Mouse (Mus musculus): Measurements from ENCODE around the gene Lekr1.
A peak's percentile ranks its signal among the peaks of the same experiment; 100 is the strongest.
"Not testable (repeated sequence)": the region's sequence is repeated elsewhere in the genome, so short reads cannot be mapped to it uniquely, and the experiment has no call there.

Lekr1 gene

DNA sequence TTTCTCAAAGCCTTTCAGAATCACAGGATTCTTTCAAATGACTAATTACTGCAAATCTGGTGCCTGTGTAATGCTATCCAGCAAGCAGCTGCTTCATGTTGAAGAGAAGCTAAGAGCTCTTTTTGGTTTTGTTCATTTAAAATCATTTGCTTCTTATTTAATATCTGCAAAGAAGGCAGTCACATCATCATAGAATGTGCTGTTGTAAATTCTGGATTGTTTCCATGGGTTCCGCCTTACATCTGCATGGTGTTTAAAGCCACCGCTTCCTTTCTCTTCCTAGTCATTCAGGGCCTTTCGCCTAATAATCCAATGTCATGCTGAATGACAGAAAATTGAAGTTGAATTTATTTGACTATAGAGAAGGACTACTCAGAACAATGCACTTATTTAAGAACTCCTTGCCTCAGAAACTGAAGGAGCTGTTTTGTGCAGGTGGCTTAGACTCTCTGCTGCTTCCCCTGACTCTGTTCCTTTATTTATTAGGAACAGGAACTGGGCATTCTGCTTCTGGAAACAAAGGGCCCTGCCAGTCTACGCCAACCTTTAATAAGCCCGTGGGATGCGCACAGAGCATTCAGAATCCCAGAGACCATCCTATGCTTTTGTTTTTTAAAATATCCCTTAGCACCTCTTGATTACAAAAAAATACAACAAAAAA, 101.3 kb downstream of the Lekr1 start:
- DNase-seq (ENCODE audit: low spot score), result no peak

DNA sequence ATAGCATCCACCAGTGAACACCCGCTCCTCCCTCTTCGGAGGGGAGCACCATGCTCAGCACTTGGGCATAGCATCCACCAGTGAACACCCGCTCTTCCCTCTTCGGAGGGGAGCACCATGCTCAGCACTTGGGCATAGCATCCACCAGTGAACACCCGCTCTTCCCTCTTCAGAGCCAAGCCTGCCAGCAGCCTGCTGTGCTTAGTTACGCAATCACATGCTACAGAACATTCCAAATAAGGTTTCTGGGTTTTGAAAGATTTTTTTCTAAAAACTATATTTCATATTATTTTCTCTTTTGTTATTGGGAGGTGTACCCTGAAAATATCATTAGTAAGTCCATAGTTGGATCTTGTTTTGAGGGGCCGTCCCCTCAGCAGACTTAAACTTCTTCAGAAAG, 103.6 kb downstream of the Lekr1 start:
- DNase-seq (ENCODE audit: low spot score), result not testable (repeated sequence)

DNA sequence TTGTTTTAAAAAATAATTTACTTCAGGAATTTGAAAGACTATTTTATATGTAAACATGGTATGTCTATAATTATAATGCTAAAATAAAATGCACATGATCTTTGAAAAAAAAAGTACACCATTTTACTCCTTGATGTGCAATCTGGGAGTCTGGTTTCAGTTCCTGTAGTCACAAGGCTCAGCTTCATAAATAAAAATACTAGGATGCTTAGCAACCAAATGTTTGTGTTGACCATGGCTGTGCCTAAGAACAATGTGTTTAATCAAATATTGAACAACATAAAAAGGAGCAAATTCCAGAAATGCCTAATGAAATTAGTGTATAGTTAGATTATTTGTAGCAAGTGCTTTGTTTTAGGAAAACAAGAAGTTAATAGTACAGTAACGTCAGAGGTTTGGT, 107.9 kb downstream of the Lekr1 start:
- DNase-seq (ENCODE audit: low spot score), result no peak

DNA sequence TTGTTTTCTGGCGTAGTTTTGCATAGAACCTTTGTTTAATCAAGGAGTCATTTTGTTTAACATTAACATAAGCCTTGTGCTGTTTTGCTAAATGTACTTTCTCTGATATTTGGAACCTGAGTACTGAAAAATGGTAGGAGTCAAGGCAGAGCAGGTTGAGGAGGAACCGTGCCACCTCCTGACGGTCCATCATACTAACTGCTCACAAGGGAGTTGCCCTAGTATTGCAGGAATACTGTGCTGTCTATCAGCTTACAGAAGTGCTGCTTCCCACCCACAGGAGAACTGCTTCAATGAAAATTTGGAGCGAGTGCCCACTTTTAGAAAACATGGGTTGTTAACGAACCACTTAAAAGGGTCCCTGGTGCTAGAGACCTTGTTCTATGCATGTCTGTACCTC, 109.1 kb downstream of the Lekr1 start:
- DNase-seq (ENCODE audit: low spot score), result no peak

DNA sequence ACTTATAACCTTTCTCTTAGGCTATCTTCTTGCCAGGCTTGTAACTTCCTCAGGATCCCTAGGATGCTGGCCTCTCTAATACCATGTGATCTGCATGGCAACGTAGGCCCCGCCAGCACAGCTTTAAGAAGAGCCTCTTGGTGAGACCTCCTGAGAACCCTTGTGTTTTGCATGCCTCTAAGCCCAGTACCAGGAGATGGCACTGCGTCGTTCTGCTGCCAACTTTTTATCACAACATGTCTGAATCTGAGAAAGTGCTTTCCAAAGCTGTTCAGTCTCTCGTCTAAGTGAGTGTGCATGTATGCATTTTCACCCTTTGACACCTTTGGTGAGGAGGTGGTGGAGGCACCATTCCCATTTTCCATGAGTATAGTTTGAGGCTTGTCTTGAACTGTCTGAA, 116.2 kb downstream of the Lekr1 start:
- no peak for DNase-seq (ENCODE audit: low spot score)

DNA sequence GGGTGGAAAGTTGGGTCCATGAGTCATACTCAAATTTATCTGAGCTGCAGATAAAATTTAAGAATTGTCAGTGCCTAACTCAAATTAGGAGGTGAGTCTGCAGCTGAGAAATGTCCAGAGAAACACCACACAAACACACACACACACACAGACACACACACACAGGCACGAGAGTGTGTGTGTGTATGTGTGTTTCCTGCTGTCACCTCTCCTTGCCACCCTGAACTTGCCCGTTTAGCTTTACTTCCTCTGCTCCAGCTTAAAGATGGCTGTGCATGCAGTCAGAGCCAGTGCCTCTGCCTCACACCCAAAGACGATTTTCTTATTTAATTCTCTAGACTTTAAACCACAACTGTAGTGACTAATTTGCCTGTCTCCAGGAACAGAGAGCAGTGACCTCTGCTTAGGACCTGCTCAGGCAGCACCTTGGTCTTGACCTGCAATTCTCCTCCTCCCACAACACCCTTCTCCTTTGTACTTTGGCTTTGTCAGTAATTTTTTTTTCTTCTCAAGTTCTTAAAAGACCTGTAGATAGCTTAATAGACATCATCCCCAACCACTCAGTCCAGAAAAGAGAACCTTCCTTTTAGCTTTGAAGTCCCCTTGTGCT, 124.2 kb downstream of the Lekr1 start:
- DNase-seq (ENCODE audit: low spot score), result no peak

DNA sequence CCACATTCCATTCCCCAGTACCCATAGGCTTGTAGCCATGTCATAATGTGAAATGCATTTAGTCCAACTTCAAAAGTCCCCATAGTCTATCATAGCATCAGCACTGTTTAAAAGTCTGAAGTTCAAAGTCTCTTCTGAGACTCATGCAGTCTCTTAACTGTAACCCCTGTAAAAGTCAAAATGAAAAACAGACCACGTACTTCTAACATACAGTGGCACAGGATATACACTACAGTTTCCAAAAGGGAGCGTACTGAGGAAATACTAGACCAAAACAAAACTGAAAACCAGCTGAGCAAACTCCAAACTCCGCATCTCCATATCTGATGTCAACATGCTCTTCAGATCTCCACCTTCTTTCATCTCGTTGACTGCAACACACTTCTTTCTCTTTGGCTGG, 127.5 kb downstream of the Lekr1 start:
- no peak for DNase-seq (ENCODE audit: low spot score)

DNA sequence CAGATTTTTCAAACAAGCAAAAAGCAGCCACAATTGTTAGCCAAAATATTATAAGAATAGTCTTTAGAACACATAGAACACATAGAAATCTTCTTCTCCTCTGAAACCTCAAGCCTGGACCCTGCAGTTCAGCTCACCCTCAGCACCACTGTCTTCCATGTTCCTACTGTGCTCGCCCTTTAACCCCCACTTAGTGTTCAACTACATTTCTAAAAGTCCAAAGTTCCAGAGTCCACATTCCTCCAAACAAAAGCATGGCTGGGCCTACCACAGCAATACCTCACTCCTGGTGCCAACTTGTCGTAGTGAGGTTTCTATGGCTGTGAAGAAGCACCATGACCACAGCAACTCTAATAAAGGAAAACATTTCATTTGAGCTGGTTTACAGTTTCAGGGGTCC, 128.7 kb downstream of the Lekr1 start:
- DNase-seq (ENCODE audit: low spot score), result no peak

DNA sequence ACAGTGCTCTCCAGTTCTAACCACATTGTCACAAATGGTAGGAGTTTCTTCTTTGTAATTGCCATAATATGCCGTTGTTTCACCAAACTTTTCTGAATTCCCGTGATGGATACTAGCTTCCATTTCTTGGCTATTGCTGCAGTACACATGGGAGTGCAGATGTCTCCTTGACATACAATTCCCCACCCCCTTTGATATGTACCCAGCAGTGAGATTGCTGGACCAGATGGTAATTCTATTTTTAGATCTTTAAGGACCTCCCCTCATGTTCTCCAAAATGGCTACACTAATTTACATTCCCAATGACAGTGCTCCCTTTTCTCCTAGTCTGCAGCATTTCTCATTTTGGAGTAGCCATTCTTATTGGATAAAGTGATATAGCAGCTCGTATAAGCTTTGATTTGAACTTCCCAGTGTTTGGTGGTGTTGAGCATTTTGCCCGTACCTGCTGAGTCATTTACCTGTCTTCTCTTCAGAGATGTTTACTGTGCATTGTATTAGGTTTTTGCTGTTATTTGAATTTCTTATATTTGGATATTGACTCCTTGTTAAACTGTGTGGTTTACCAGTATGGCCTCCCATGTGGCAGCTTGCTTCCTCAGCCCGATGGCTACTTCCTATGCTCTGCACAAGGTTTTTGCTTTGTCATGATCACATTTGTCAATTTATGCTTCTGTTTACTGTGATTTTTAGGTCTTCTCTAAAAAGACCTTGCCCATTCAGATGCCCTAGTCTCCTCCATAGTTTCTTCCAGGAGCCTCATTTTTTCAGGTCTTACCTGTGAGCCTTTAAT, 131.5 kb downstream of the Lekr1 start:
- DNase-seq (ENCODE audit: low spot score), result no peak

DNA sequence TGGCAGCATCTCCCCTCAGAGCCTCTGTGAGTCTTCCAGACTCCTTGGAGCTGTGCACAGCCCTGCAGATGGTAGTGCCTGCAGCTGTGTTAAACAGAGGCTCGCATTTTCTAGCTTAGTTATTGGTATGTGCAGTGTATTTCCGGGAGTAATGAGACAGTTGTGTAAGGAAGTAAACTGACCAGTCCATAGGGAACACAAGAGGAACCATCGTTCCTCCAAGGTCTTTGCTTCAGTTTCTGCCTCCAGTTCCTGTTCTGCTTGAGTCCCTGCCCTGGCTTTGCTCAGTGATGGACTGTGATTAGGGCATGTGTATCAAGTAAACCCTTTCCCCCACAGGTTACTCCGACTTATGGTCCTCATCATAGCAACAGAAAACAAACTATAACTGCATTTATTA, 134.9 kb downstream of the Lekr1 start:
- DNase-seq (ENCODE audit: low spot score), result no peak

DNA sequence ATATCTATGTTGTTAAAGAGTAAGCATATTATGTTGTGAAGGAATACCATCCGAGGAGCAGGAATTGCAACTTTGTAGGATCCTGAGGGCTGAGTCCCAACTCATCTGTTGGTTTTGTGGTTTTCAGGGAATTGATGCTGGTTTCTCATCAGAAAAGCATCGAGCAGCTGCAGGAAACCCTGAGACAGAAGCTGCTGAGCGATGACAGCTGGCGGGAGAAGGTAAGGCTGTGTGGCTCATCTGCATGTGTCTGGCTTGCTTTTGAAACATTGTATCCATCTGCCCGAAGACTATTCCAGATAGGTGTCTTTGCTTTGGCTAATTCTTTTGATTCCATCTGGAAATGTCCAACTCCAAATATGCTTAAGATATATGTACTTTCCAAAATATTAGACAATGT, 136.2 kb downstream of the Lekr1 start:
- DNase-seq (ENCODE audit: low spot score), result no peak

DNA sequence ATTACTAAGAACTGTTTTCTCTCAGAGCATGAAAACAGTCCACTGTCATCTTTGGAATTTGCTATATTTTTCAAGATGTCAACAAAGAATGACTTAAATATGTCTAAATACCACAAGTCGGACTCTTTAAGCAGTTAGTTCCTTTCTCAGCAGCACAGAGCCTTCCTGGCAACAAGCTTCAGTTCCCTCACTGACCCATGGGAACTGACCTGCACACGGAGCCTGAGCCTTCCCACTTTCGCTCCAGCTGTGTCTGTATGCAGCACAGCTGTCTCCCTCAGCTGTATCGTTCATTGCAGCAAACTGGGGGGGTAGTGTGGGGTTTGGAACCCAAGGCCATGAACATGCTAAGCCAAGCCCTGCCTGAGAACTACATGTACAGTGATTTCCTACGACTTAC, 136.8 kb downstream of the Lekr1 start:
- no peak for DNase-seq (ENCODE audit: low spot score)

DNA sequence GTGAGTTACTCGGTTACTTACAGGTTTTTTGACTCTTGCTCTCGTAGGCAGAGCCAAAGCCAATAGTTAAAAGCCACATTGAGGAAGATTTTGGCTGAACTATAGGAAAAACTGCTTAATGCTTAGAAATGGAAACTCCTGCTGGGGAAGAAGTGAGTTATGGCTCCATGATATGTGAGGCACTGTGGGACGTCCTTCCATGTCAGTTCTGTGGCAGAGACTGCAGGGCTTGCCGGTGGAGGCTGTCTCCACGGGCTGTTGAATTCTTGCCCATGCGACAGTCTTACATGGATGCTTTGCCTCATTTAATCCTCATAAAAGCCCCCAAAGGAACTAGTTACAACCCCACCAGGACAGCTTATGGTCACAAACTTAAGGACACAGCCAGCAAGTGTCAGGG, 148.9 kb downstream of the Lekr1 start:
- DNase-seq (ENCODE audit: low spot score), result no peak

DNA sequence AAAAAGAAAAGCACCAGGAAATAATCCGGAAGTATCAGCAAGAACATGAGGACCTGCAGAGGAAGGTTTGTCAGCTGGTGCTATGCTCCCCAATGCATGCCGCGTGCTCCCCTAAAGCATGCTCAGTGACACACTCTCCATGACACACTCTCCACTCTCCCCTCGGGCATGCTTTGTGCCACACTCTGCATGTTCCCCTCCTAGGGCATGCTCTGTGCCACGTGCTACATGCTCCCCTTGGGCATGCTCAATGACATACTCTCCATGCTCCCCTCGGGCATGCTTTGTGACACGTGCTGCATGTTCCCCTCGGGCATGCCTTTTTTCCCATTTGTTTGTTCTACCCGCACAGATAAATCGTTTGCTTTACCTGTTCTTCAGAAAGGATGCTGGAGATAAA, 150.0 kb downstream of the Lekr1 start:
- DNase-seq (ENCODE audit: low spot score), result no peak

DNA sequence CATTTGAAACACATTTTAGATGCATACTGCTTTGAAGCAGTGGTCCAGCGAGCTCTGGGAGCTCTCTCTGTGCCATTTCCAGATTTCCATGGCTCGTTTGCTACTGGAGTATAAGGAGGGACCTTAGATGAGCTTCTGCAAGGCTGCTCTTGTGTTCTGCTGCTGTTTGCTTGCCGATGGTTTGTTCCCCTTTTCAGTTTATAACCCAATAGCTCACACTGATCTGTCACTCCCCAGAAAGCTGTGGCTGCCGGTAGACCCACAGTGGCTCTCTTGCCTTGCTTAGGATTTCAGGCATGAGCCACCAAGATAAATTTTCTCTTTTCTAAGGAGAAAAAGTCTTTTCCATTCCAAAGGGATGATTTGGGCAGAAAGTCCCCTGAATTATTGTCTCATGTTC, 152.6 kb downstream of the Lekr1 start:
- no peak for DNase-seq (ENCODE audit: low spot score)

DNA sequence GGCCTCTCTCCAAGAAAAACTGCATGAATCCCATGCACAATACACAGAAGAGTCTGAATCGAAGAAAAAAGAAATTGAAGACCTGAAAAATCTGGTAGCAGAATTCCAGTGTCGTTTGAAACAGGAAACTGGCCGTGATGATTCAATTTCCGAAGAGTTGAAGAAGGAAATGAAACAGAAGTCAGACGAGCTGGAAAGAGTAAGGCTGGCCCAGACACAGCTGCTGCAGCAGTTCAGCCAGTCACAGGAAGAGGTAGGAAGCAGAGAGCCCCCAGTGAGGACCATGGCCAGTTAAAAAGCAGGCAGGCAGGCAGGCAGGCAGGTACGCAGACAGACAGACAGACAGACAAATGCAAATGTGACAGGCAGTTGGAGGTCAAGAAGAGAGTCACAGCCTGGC, 153.8 kb downstream of the Lekr1 start:
- DNase-seq (ENCODE audit: low spot score), result no peak

DNA sequence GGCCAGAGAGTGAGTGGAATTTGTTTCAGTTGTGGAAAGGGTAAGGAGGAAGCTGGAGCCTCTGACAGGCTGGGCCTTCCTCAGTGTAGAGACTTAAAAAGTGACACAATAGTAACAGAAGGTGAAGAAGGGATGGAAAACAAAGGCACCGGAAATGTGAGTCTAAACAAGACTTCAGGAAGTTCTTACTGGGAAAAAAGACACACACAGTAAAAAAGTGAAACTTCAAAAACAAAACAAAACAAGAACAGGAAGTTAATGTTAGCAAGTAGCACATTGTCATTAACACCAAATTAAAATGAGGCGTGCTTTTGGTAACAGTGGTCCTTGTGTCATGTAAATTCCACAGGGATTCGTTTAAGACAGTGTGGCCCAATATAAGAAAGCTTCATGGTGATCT, 158.9 kb downstream of the Lekr1 start:
- no peak for DNase-seq (ENCODE audit: low spot score)

DNA sequence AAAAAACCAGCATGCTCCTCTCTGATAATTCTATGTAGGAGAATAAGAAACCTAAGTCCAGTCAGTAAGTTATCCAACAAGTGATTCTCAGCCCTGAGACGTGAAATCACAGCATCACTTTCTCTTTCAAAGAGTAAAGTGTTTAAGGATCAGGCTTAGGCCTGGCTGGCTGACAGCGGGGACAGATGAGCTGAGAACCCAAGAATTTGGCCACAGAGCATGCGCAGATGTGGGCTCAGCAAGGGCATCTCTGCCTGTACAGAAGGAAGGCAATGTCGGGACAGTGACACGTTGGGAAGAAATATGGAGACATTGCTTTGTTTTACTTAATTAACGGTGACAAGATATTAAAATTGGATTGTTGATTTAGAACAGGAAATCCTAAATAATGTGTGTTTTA, 160.7 kb downstream of the Lekr1 start:
- DNase-seq (ENCODE audit: low spot score), result no peak

DNA sequence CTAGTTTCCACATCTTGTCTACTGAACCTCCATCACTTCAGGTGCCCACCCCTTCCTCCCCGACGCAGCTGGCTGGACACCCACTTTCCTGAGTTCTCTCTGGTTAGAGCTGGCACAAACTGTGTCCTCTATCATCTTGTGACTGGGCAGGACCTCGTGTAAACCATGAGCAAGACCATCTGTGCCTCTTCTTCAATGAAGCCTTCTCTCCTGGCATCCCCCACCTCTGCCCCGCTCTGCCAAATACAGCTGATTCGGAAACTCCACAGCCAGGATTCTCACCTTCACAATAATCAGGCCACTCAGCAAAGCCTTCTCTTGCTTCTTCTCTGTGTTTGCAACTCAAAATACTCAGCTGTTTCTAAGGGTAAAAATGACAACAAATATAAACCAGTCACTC, 161.4 kb downstream of the Lekr1 start:
- no peak for DNase-seq (ENCODE audit: low spot score)

DNA sequence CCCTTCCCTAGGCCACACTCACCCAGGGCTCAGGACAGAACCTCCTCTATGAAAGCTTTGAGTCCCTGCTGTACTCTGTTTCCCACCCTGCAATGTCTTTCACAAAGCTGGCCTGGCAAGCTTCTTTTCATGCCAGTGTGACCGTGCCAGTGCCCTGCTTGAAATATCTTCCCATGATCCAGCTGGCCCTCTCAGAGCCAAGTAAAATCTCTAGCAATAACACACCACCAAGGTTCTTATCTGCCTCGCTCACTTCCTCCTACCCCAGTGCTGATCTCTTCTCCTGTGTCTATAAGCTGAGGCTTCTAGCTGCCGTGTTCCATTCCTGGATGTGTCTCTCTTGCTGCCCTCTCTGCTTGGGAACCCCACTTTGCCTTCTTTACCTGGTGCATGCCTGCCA, 162.0 kb downstream of the Lekr1 start:
- DNase-seq (ENCODE audit: low spot score), result no peak

DNA sequence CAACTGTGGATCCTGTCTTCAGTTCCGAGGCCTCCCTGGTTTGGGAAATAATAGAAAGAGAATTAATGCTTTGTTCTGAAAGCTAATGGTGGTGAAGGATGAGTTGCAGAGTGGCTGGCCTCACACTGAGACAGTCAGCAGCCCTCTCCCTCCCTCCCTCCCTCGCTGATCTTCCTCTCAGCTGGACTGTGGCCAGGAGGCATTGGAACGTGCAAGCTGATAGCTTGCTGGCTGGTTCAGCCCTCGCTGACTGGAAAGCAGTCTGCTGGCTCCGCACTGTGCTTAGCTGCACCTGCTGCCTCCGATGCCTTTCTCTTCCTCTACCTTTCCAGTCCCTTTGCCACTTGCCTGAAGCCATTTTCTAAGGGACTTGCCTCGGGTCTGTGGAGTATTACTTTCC, 163.2 kb downstream of the Lekr1 start:
- peak; percentile 59 for DNase-seq (ENCODE audit: low spot score)

DNA sequence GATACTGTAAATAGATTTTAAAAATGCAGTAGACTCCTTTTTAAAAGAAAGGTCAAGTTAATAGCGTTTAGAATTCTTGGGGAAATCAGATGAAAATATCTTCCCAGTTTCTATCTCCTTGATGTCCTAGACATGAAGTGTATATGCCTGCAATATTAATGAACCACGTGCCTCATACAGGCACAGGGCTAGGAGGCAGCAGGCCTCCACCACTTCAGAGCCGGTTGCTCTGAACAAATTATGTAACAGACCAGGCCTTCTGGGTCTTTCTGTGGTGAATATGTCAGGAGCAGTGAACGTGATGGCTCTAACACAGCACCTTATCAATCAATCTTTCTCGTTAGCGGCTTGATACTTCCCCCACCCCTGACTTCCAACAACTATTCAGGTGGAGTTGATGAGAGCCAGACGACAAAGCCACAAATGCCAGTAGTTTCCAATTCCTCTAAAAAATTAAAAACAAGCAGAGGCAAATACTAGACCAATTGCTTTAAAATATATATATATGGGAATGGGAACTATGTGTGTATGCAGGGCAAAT, 164.0 kb downstream of the Lekr1 start:
- DNase-seq (ENCODE audit: low spot score), result no peak

DNA sequence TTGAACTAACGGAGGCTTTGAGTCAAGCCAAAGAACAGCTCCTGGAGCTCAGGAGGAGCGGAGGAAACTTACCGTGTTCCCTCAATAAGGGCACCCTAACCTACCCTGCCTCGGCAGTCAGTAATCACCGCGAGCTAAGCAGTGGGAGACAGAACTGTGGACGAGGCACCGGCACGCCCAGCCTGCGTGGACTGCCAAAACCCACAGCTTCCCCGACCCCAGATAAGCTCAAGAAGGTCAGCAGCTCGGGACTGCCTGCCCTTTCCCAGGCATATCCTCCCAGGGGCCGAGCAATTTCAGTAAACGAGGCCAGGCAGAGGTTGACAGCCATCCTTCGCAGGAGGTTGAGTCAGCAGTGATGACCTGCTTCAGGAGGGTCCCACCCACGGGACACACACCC, 164.8 kb downstream of the Lekr1 start:
- no peak for DNase-seq (ENCODE audit: low spot score)

Measured in retina, embryonic 14.5 days (tissue).